Mouse (Mus musculus) mouse embryonic stem cell (cell line): ENCODE data around the gene Abcc4.
"Not testable (repeated sequence)": the region's sequence is repeated elsewhere in the genome, so short reads cannot be mapped to it uniquely, and the experiment has no call there.

Experiments used
- in situ Hi-C, 2 experiments: fragments of 300-500 bp; cut with MboI; formaldehyde crosslinking; loops; 1 replicate in 1 of 2; 3 replicates in 1 of 2; pipeline ENCODE4 v1.14.3; 2019 to 2020; ENCODE audit warnings: low sequenced_read_pairs in 2 of 2, low pct_unique_long_range_greater_than_20kb in 1 of 2, mixed read lengths in 1 of 2; ENCODE audit not compliant: unreplicated experiment in 1 of 2

The Abcc4 gene

DNA sequence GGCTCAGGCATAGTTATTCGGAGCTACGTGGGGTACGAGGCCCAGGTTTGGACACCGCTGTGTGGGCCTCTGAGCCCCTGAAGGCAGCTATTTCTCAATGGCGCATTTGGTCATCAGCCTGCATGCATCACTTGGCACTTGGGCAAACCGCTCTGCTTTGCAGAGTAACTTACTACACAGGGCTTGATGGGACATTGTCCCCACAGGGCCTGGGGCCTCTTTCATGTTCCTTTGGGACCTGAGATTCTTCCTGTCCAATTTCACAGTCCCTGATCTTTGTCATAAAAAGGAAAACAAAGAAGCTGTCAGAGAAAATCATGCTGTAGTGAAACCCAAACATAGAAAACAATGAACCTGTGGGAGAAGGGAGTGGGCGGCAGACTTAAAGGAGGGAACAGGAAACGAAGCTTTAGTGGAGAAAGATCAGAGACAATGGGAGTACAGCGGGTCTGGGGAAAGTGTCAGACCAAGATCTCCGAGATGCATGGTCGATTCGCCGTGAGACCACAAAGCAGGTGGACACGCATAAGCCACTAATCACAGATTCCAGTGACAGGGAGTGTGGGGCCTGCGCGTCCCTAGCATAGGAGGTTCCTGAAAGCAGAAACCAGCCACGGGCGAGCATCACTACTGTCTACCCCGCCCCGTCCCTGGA lies 48.2 kb downstream of the Abcc4 start:
- in situ Hi-C loops, result no loop called here

DNA sequence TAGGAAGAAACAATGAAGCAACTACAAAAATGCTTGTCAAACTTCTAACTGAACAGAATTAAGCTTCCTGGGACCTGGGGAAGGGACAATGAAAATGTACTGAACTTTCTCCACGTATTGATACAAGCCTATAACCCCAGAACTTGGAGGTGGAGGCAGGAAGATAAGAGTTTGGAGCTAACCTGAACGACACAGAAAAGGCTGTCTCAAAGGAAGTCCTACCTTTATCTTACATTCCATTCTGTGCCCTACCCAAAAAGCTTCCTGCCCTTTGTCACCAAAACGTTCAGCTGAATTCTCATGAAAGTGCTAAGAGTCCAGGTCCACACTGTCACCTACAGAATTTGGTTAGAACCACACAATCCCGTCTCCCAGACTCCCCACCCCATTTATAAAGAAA lies 48.8 kb downstream of the Abcc4 start:
- in situ Hi-C loops, result no loop called here

DNA sequence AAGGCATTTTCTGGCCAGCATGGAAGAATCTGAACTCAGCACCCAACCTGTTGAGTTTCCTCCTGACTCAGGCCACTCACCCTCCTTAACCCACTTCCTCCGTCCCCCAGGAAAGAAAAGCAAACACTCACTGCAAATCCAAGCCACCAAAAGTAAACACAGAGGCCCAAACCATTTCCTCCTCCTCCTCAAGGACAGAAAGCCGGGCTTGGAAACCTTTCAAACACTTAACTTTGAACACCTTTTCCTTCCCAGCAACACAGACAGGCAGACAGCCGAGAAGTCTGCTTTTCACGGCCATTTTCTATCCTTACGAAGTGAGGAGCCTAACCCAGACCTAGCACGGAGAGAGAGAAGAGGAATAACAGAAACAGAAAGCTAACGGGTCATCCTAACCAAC lies 50.0 kb downstream of the Abcc4 start:
- in situ Hi-C loops, result no loop called here

DNA sequence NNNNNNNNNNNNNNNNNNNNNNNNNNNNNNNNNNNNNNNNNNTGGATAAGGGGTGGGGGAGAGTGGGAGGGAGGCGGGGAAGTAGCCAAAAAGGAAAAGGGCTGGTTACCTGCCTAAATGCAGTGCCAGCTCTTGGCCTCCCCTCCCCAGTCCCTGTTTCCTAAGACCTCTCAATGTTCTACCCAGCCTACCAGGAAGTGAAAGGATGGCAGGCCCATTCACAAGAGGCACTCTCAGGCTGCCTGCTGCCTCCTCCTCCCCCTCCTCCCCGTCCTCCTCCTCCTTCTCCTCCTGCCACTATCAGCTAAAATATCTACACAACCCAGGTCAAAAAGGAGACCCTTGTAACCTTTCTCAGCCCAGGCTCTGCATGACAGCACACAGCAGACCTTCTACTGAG lies 51.1 kb downstream of the Abcc4 start:
- in situ Hi-C loops, result no loop called here

DNA sequence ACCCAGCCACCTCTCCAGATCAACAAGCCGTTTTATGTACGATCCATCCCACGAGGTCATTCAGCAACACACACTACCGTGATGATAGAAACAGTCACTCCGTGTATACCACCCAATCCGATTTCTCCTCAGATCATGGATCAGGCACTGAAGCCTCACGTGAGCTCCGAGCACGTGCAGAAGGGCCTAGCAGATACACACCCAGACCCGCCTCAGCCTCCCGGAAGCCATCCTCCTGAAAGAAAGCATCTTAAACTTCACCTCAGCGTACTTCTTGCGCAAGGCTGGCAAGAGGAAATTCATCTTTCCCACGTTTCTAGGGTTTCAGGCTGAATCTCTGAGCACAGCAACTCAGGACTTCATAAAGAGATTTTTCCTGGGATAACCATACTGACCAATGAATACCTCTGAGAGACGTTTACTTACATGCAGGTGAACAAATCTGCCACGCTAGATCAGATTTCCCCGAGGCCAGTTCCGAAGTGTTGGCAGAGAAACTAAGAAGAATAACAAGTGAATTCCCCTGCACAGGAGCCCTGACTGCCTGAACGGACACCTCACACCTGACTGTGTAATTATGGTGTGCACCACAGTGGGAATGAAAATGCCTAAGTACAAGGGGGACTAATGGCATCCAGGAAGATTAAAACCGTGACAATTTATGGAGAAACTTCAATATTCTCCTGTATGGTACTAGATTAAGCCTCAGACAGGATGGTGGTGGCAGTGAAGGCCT lies 54.1 kb downstream of the Abcc4 start:
- in situ Hi-C loops, result no loop called here

DNA sequence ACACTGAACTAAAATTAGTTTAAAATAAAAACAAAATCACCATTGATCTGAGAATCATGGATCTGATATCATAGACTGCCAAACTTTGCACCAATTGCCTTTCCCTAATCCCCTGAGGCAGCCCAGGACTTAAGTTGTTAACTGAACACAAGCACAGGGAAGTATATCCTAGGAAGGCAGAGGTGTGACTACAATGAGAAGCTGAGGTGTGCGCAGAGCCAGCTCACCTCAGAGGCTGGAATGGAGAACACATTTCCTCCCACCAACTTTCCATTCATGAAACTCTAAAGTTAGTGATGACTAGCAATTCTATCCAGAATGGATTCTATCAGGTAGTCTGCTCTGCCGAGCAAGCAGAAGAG lies 56.1 kb downstream of the Abcc4 start:
- in situ Hi-C loops, result no loop called here

DNA sequence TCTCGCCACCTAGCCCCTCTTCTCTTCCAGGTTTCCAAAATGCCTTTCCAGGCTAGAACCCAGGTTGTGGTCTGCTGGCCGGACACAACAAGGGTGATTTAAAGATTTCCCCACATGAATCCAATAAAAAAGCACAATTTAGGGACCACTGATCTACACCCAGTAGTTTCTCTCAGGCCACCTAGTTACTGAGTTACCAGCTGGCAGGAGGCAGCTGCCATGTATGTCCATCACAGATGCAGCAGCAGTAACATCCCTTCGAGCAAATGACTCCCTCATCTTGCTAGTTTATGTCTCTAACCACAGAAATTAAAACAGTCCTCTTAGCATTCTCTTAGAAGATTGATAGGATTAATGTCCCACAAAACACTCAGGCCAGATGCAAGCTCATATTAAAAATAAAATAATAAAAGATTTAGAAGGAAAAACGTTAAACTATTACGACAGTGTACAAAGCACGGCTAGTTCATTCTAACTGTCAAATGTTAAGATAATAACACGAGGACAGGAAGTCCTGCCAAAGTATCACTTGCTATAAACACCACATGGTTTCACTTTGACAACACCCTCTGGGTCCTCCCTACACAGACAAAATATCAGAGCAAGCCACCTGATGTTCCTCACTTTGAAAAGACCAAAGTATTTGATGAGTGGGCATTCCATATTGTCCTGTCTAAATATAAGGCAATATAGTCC lies 56.7 kb downstream of the Abcc4 start:
- in situ Hi-C loops, result no loop called here

DNA sequence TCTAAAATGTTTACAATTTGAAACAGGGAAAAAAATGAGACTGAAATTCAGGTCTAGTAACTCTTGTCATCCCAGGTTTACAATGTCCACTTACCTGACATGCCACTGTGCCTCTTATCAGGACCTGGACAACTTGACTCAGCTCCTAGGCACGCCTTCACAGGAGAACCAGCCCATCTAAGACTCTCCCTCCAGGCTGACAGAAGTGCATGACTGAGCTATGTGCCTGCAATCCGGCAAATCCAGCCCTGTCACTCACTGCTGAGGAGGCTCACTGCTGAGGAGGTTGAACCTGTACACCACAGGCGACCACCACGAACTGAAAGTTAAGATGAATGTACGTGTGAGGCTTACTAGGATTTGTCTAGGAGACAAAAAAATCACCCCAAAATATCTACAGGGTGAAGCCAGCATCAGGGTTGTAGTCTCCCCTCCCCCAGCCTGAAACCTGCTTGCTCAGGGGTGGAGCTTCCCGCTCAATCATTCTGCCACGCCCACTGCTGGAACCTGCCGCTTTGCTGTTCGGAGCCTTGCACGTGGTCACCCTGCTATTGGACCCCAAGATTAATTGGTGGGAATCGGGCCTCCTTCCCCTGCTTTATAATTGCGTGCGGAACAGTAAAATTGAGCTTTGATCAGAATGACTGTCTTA lies 63.0 kb downstream of the Abcc4 start:
- in situ Hi-C loops, result not testable (repeated sequence)

DNA sequence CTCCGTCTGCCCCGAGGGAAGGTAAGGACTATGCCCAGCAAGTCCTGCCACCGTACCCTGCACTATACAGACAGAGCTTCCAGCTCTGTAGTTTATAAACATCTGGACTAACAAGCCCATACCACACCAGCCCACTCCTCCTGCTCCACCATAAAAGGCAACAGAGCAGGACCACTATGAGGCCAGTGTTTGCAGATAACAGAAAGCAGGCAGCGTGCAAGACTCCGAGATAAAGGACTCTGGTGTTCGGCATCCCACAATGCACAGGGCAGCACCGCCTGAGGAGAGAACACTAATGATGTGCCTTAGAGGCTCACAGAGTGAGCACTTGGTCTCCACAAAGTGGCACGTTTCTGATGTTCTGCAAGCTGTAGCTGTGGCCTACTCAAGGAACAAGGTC lies 63.9 kb downstream of the Abcc4 start:
- in situ Hi-C loops, result no loop called here

DNA sequence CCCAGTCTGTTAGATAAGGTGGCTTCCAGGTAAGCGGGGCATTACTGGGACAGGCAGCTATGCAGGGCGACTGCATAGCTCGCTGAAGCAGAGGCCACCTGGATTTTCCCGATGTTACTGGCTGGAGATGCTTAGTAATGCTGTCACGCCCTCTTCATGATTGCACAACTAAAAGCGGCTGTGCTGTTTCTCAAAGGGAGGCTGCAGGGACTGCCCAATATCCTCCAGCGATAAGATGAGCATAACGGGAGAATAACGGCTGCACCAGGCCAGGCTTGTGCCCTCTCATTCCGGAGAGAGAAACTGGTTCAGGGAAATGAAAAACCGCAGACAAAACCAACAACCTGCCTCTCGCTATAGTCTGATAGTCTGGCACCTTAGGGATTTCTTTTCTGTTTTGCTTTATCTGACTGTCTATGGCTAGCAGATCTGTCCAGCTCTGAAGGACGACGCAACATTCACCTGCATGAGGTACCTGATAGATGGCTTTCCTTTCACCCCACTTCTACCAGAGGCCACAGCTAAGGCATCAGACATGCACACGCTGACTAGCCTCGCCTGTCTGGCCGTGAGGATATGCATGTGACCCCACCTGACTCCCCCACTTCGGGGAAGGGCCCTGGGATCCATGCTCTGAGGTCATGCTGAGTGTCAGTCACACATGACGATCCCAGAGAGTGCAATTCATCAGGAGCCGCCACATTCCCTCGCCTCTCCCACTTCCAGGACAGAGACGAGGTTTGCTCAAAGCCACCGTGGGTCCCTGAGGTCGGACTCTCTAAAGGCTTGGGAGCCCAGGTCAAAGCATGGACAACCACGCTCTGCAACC lies 67.4 kb downstream of the Abcc4 start:
- in situ Hi-C loops, result loop anchor here in 1 of 2 experiments (10.0 kb wide), 1 partner anchor 126 kb away; no protein-coding TSS in a partner anchor

DNA sequence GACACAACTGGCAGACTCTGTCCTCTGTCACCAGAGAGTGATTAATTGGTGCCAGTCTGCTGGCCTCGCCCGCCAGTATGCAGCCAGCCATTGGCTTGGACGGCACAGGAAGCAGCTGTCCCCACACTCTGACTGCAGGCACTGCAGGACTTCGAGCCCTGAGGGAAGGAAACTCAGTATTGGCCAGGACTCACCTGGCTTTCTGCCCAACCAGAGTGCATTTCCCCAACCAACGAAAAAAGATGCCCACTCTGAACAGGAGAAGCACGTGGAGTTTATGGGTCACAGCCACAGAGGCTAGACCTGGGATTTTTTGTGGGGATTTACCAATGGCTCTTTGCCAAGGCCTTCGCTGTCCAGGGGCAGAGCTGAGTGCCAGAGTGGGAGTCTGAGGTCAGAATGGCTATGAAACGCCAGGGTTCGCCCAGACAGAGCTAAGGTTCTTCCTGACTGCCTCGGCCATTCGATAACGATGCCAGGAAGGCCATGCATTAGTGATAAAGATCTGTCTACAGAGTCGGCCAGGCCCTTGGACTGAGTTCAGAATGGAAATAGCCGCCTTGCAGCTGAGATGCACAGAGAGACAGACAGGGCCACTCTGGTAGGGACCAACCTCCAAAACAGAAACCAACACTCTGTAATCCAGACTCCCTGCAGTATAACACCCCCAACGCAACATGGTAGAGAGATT lies 70.4 kb downstream of the Abcc4 start:
- in situ Hi-C loops, result loop anchor here in 1 of 2 experiments (10.0 kb wide), 1 partner anchor 129 kb away; no protein-coding TSS in a partner anchor

DNA sequence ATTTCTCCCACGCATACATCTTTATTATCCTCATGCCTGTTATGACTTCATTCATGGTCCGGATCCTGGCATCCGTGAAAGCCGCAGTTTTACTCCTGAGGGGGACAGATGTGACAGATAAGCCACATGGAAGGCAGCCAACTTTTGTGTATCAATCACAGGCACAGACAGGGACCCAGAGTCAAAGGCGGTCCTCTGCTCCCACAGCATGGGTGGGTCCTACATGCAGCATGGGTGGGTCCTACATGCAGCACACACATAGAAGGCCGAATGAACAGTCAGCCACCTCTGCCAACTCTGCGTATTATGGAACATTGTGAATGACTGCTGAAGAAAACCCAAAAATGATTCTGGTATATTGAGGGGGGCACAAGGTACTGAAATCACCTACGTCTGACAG lies 76.4 kb downstream of the Abcc4 start:
- in situ Hi-C loops, result loop anchor here in 1 of 2 experiments (10.0 kb wide), 1 partner anchor 135 kb away; no protein-coding TSS in a partner anchor

DNA sequence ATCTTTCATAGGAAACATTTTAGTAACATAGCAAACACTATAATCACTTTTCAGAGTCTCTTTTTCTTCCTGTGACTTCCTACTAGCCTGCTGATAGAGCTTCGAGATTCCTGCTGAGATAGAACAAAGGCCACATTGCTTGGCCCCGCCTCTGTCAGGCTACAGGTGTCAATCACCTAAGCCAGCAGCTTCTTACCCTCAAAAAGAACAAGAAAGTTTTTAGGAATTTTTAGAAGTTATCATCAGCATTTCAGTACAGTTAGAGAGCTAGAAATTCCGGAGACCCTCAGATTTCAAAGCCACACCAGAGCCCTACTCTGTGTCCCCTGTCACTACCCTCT lies 84.6 kb downstream of the Abcc4 start:
- in situ Hi-C loops, result loop anchor here in 1 of 2 experiments (5.0 kb wide), 1 partner anchor 146 kb away; no protein-coding TSS in a partner anchor

DNA sequence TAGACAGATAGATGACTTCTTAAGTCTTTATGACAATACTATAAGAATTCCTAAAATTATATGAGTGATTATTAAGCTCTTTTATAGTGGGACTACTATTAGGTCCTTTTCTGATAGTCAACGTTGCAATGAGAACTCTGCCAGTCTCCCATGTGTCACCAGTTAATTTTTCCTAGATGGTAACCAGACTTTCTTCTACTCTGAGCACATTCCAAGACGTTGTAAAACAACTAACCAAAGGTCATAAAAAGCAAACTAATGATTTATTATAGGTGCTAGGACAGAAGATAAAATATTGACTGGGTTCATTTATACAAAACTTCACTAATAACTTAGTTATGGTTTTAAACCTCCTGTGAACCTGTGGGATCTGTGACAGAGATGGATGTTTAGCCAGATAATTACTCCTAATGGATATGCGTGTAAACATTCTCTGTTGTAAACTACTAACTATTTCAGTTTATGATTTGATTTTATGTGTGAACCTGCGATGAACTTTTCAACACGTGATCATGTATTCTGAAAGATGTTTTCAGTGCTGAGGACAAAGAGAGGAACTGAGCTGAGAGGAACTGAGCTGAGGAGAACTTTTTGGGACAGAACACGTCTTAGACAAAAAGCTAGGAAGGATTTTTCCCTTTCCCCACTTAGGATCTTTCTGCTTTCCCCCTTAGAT lies 85.1 kb downstream of the Abcc4 start:
- in situ Hi-C loops, result loop anchor here in 1 of 2 experiments (5.0 kb wide), 1 partner anchor 146 kb away; no protein-coding TSS in a partner anchor

DNA sequence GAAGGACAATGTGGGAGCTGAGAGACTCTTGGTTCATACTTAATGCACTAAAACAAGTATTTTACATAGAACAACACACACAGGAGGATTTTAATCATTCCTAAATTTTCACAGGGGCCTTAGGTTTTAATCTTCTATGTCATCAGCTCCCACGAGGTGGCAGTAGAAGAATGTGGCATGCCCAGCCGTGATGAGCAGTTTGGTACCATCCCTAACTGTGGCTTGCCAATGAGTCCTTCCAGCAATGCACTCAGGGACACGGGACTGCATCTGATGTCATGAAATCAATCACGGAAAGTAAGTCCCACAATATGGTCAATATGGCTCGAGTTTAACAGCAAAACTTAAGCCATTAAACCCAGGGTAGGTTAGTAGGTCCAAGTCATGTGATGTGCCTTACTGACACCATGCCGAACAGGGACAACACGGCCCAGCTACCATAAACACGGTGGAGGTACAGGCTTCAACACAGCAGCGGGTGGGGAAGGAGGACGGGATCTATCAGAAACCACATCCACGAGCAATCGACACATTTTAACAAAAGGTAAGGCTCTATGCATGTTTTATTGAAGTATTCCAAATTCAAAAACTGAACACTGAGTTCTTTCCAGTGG lies 89.2 kb downstream of the Abcc4 start:
- in situ Hi-C loops, result no loop called here

DNA sequence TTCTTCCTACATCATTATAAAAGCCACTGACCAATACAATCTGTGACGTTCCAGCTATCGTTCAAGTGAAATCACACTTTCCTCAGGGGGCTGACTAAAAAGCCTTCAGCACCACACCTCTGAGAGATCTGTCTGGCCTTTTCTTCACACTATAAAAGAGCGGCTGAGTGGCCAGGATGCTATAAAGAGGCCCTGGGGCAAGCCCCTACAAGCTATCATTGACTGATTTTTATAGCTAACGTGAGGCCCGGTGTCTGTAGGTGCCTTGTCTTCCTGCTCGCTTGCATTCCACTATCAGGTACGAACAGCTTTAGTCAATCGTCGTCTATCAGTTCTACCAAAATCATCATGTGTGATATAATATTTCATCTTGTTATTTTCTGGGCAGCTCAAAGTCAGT lies 92.3 kb downstream of the Abcc4 start:
- in situ Hi-C loops, result no loop called here

DNA sequence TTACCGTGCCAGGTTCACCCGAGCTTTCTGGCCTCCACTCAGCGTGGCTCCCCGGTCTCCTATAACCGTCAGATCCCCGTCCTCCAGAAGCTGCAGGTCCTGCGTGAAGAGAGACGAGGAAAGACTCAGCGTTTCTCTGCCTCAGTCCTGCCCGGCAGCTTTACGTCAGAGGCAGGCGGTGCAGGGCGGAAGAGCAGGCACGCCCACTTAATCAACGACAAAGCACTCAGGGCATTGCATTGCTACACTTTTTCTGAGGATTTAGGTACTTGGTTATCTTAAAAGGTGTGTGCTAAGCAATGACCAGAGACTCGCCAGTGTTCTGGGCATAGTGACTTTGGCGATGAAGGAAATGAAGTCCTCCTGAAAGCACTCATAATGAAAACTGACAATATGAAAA lies 94.3 kb downstream of the Abcc4 start:
- in situ Hi-C loops, result no loop called here
